Mouse (Mus musculus): ENCODE results near the gene Dntt.

DNA sequence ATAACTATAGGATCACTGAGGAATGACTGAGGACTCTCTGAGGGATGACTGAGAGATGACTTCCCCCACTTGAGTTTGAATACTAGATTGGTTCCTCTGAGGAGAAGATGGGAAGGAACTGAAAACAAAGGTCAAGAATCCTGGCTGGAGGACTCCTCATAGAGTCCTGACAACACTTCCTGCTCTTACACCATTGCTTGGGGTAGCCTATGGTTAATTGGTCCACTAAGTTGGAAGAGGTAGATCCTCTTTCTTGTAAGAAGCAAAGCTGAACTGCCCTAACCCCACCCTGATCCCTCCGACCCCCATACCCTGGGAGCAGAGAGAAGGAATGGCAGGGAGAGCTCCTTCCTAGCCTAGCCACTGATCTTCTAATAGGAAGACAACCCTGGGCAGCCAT is 22.6 kb downstream of the Dntt start:
- no peak for TF ChIP-seq CTCF (IDR thresholded peaks at IDR 0.05; ENCODE audit: low read depth, low read length)
- TF ChIP-seq TAL1 (conservative IDR thresholded peaks at IDR 0.05; ENCODE audit: low read depth, low read length) = no peak
- no peak for TF ChIP-seq POLR2AphosphoS5 (IDR thresholded peaks at IDR 0.05; ENCODE audit: insufficient replicate concordance, low read depth, low read length)
- no peak for TF ChIP-seq GATA1 (IDR thresholded peaks at IDR 0.05; ENCODE audit: borderline replicate concordance, low read length)
- no peak for TF ChIP-seq GATA2 (IDR thresholded peaks at IDR 0.05; ENCODE audit: borderline replicate concordance, low read depth, low read length)

Data from G1E (cell line).